Mouse (Mus musculus) erythroblast, embryonic 14.5 days (primary cell): ENCODE data around the gene Cytip.

Experiments used
- GATA1 ChIP-seq: IDR thresholded peaks from 2 replicates; pipeline ENCODE4 v1.6.1; 2012; ENCODE audit warnings: low read length, inconsistent platforms, mixed read lengths
- TAL1 ChIP-seq: IDR thresholded peaks from 3 replicates; pipeline ENCODE4 v1.6.1; 2012; ENCODE audit warnings: low read length, inconsistent platforms, mixed read lengths

DNA sequence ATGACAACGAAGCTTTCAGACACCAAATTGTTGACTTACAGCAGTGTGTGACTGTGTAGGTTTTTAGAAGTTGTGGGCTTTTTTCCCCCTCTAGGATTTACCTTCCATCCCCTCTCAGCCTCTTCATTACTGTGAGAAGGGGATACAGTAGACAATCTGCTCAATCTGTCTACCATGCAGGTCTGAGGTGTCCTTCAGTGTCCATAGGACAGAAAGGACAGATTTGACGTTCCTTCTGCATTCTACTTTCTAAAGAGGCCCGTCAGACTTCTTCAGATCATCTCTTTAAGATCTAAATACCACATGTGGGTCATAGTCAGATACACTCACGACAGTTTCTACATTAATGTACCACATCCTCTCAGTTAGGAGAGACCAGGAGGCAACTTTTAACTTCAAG, 33.5 kb downstream of the Cytip start:
- TF ChIP-seq TAL1 (no peak), GATA1 (no peak)
